Mouse (Mus musculus) midbrain, embryonic 14.5 days (tissue): ENCODE data around the gene Pqbp1. TPM values are rescaled to one million over a fixed set of nuclear protein-coding genes. Genes with fewer than 3 reads are reported as not detected.

ENCODE experiments used
- polyA plus RNA-seq: library from polyadenylated mRNA; unstranded; fragments of >200 nt; fragmentation: Nextera tagmentation; extraction: Ambion mirVana; gene quantifications from 2 replicates; pipeline ENCODE4 v1.2.1, GENCODE M21; 2014

Gene Pqbp1
- polyA plus RNA-seq, 1 experiment from 2014 or later, result 181 TPM

Other genes starting within 250 kb of the Pqbp1 start
- 0.89 and 1.4 TPM in 2 replicates for gene Prickle3, start 242.0 kb downstream of the Pqbp1 start, polyA plus RNA-seq
- gene Plp2, start 227.9 kb downstream of the Pqbp1 start, polyA plus RNA-seq, result 11.2 and 22.4 TPM in 2 replicates
- 0.16 TPM in 2 replicates for gene Magix, start 218.0 kb downstream of the Pqbp1 start, polyA plus RNA-seq
- 39.3 and 53.8 TPM in 2 replicates for gene Gpkow, start 202.1 kb downstream of the Pqbp1 start, polyA plus RNA-seq
- 23.9 and 29.5 TPM in 2 replicates for gene Wdr45, start 184.9 kb downstream of the Pqbp1 start, polyA plus RNA-seq
- not detected in 2 replicates for gene Gm45208, start 177.0 kb downstream of the Pqbp1 start, polyA plus RNA-seq
- 126 and 144 TPM in 2 replicates for gene Praf2, start 170.8 kb downstream of the Pqbp1 start, polyA plus RNA-seq
- 72.2 and 73.0 TPM in 2 replicates for gene Ccdc120, start 148.4 kb downstream of the Pqbp1 start, polyA plus RNA-seq
- 21.7 and 21.8 TPM in 2 replicates for gene Tfe3, start 136.7 kb downstream of the Pqbp1 start, polyA plus RNA-seq
- 56.0 and 56.6 TPM in 2 replicates for gene Gripap1, start 109.5 kb downstream of the Pqbp1 start, polyA plus RNA-seq
- gene Kcnd1, start 77.0 kb downstream of the Pqbp1 start, polyA plus RNA-seq, result 1.7 and 2.3 TPM in 2 replicates
- gene Otud5, start 57.9 kb downstream of the Pqbp1 start, polyA plus RNA-seq, result 32.3 and 38.0 TPM in 2 replicates
- 13.9 and 18.8 TPM in 2 replicates for gene Pim2, start 21.0 kb downstream of the Pqbp1 start, polyA plus RNA-seq
- gene Slc35a2, start 15.2 kb downstream of the Pqbp1 start, polyA plus RNA-seq, result 17.4 and 24.6 TPM in 2 replicates
- gene Timm17b, start 88 bp upstream of the Pqbp1 start, polyA plus RNA-seq, result 171 and 214 TPM in 2 replicates
- gene Gm10491, start 8.6 kb upstream of the Pqbp1 start, polyA plus RNA-seq, result not detected in 2 replicates
- not detected in 2 replicates for gene Gm10490, start 10.3 kb upstream of the Pqbp1 start, polyA plus RNA-seq
- 197 and 199 TPM in 2 replicates for gene Pcsk1n, start 20.6 kb upstream of the Pqbp1 start, polyA plus RNA-seq
- gene Eras, start 29.3 kb upstream of the Pqbp1 start, polyA plus RNA-seq, result not detected in 2 replicates
- 59.7 and 70.2 TPM in 2 replicates for gene Hdac6, start 48.6 kb upstream of the Pqbp1 start, polyA plus RNA-seq
- gene Gata1, start 78.8 kb upstream of the Pqbp1 start, polyA plus RNA-seq, result 0.11 TPM in 1 of 2 replicates, not detected in the other
- gene Glod5, start 119.2 kb upstream of the Pqbp1 start, polyA plus RNA-seq, result not detected in 2 replicates
- 34.0 and 38.2 TPM in 2 replicates for gene Suv39h1, start 175.5 kb upstream of the Pqbp1 start, polyA plus RNA-seq
- 0.16 TPM in 1 of 2 replicates, not detected in the other for gene Was, start 191.2 kb upstream of the Pqbp1 start, polyA plus RNA-seq
- gene Wdr13, start 233.6 kb upstream of the Pqbp1 start, polyA plus RNA-seq, result 54.4 and 57.9 TPM in 2 replicates
- 386 and 395 TPM in 2 replicates for gene Rbm3, start 246.6 kb upstream of the Pqbp1 start, polyA plus RNA-seq